Mouse (Mus musculus) adrenal gland, postnatal 14 days (tissue): ENCODE measurements around the gene 1500011B03Rik. TPM values are rescaled to one million over a fixed set of nuclear protein-coding genes. Genes with fewer than 3 reads are reported as not detected.

Experiments
- microRNA-seq, 2 experiments: library from miRNA; unstranded; fragments of <30 nt; microRNA quantifications; one replicate each; pipeline ENCODE4 v1.2.0; 2021
- total RNA-seq: library from RNA; stranded (reverse); gene quantifications from 2 replicates; pipeline ENCODE4 v1.2.3, GENCODE M21; 2021

Gene 1500011B03Rik
- total RNA-seq, 1 experiment from 2014 or later: 36.8 TPM

Small RNA genes lying within 50 kb of the gene (microRNA-seq; reads per million reads assigned to microRNA genes)
- gene Mir6240: 10.2 to 18.7 reads per million in 2 experiments

Other genes with a start within 250 kb of the 1500011B03Rik start
- 2.1 and 3.6 TPM in 2 replicates for gene Trpv4, start 165.0 kb downstream of the 1500011B03Rik start, total RNA-seq
- 39.2 and 41.7 TPM in 2 replicates for gene Gltp, start 132.5 kb downstream of the 1500011B03Rik start, total RNA-seq
- 6.9 and 10.0 TPM in 2 replicates for gene Tchp, start 115.7 kb downstream of the 1500011B03Rik start, total RNA-seq
- gene Ankrd13a, start 48.8 kb downstream of the 1500011B03Rik start, total RNA-seq: 89.4 and 95.0 TPM in 2 replicates
- gene Git2, start 48.0 kb downstream of the 1500011B03Rik start, total RNA-seq: 42.7 and 49.4 TPM in 2 replicates
- gene 4930519G04Rik, start 30.2 kb upstream of the 1500011B03Rik start, total RNA-seq: not detected in 2 replicates
- not detected in 2 replicates for gene Gm9936, start 35.2 kb upstream of the 1500011B03Rik start, total RNA-seq
- gene Oasl2, start 73.5 kb upstream of the 1500011B03Rik start, total RNA-seq: 6.5 and 7.7 TPM in 2 replicates
- 0.83 and 1.5 TPM in 2 replicates for gene Oasl1, start 99.8 kb upstream of the 1500011B03Rik start, total RNA-seq
- 36.2 and 36.3 TPM in 2 replicates for gene 2210016L21Rik, start 118.7 kb upstream of the 1500011B03Rik start, total RNA-seq
- 0.26 and 2.0 TPM in 2 replicates for gene Hnf1a, start 147.6 kb upstream of the 1500011B03Rik start, total RNA-seq
- gene Sppl3, start 187.7 kb upstream of the 1500011B03Rik start, total RNA-seq: 54.8 and 59.2 TPM in 2 replicates